Mouse (Mus musculus) E14TG2a.4 (cell line): ENCODE results near the gene Mrps23.

Experiments used
- H3K27me3 ChIP-seq: 2 replicates; pipeline ENCODE4 v1.6.1; 2014; ENCODE audit warnings: low read length, control low read depth; ENCODE audit not compliant: insufficient read depth
- H3K36me3 ChIP-seq: 2 replicates; pipeline ENCODE4 v1.6.1; 2014; ENCODE audit warnings: low read length, control low read depth; ENCODE audit not compliant: insufficient read depth
- H3K4me1 ChIP-seq: replicated peaks from 2 replicates; pipeline ENCODE4 v1.6.1; 2014; ENCODE audit warnings: low read depth, low read length, control low read depth
- H3K4me3 ChIP-seq: replicated peaks from 2 replicates; pipeline ENCODE4 v1.5.1; 2014; ENCODE audit warnings: mild to moderate bottlenecking, low read length
- H3K9me3 ChIP-seq: 2 replicates; pipeline ENCODE4 v1.6.1; 2014; ENCODE audit warnings: low read length, control low read depth
- CTCF ChIP-seq: conservative IDR thresholded peaks from 2 replicates; pipeline ENCODE4 v1.5.1; 2014; ENCODE audit warnings: low read length
- NANOG ChIP-seq: IDR thresholded peaks from 2 replicates; pipeline ENCODE4 v1.6.1; 2014; ENCODE audit warnings: borderline replicate concordance, low read length, mixed read lengths
- POU5F1 ChIP-seq: IDR thresholded peaks from 2 replicates; pipeline ENCODE4 v1.6.1; 2014; ENCODE audit warnings: low read length, borderline replicate concordance

Mrps23 gene

DNA sequence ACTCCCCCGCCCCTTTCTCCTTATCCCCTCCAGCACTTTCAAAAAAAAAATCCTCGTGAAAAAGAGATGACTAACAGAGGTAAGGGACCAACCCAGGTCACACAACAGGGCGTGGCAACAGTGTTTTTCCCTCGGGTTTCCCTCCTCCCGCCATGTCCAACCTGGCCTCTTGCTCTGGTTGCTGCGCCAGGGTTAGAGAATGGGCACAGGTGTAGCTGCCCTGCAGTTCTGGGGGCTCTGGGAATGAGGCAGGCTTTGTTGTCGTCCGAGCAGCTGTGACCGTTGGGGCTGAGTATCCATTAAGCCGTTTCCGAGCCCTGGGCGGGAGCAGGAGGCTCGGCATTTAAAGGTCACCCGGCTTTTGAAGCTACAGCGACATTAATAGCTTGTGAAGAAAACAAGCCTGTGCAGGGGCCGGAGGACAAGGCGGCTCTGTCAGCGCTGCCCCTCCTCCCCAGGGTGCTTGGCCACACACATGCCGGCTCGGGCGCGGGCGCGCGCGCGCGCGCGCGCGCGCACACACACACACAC lies 43.1 kb upstream of the Mrps23 start:
- Histone ChIP-seq H3K36me3 (no peaks in the 10 kb centered on the region), H3K4me3 (peak overlapping the region; percentile 73), H3K9me3 (no peaks in the 10 kb centered on the region), H3K4me1 (peaks cover 73% of the 10 kb centered on the region), H3K27me3 (peaks cover 7% of the 10 kb centered on the region; the same call in 1 of the 2 replicates)
- TF ChIP-seq POU5F1 (no peak), CTCF (no peak), NANOG (no peak)

DNA sequence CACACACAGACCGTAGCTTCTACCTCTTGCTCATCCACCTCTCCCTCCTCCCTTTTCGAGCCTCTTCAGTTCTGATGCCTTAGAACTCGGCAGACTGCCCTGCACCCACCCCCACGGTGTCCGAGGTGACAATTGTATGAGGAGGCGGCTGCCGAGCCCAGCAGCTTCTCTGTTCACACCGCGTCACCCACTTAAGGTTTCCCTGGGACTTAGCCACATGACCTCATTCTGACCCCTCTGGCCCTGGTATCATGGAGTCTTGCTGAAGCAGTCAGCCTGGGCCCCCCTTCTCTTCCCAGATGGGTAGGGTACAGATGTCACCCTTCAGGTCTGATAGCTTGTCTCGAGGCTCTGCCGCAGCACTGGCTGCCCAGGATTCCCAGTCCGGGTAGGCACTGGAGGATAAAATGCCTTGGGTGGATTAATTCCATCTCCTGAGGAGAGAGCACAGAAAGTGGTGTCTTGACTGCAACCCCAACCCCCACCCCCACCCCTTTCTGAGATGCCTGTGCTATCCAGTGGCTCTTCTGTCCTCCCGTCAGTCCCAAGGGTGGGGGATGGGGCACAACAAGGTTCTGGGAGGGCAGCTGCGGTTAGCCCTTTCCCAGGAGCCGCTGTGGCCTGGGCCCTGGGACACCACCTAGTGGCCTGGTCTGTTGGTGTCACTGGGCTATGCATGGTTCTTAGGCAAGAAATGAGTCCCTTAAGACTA lies 42.4 kb upstream of the Mrps23 start:
- Histone ChIP-seq H3K4me1 (peaks cover 71% of the 10 kb centered on the region), H3K4me3 (peak overlapping the region; percentile 62), H3K36me3 (no peaks in the 10 kb centered on the region), H3K9me3 (no peaks in the 10 kb centered on the region), H3K27me3 (peaks cover 10% of the 10 kb centered on the region)
- TF ChIP-seq CTCF (peak; percentile 53), POU5F1 (no peak)

DNA sequence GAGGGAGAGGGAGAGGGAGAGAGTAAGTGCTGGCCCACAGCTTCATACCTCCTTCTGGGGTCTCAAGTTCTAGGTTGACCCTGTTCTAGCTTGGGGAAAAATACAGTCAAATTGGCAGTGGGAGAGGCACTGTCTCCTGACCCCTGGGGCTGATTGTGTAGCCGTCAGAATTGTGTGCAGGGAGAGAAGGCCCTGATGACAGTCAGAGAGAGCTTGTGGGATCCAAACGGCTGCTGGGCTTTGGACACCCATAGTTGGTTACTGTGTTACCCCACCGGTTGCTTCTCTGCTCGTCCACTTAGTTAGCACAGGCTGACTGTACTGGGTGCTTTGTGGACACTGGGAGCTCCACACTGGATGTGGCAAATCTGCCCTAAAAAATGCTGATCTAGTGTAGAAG lies 41.4 kb upstream of the Mrps23 start:
- Histone ChIP-seq H3K4me1 (peaks cover 70% of the 10 kb centered on the region), H3K27me3 (peaks cover 10% of the 10 kb centered on the region), H3K4me3 (no peak overlapping the region), H3K9me3 (no peaks in the 10 kb centered on the region), H3K36me3 (no peaks in the 10 kb centered on the region)
- TF ChIP-seq POU5F1 (no peak), NANOG (no peak), CTCF (no peak)

DNA sequence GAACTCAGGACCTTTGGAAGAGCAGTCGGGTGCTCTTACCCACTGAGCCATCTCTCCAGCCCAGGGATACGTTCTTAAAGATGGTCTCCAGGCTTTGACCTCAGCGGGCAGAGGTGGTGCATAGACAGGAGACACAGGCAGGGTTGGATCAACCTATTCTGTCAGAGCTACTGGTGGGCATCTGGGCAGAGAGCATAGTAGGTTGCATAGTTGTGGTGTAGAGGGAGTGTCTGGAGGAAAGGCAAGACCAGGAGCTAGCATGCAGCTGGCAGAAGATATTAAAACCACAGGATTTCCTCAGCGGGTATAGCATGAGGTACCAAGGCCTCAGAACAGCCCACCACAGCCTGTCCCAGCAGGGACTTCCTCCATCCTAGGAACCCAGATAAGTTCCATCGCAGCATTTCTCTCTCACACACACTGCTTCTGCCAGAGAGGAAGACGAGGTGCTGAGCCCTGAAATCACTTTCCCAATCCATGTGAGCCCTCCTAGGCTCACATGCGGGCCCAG lies 39.9 kb upstream of the Mrps23 start:
- Histone ChIP-seq H3K4me1 (peaks cover 70% of the 10 kb centered on the region), H3K27me3 (peaks cover 19% of the 10 kb centered on the region), H3K9me3 (no peaks in the 10 kb centered on the region), H3K36me3 (no peaks in the 10 kb centered on the region), H3K4me3 (peak overlapping the region; percentile 67)
- TF ChIP-seq CTCF (no peak), POU5F1 (no peak), NANOG (no peak)

DNA sequence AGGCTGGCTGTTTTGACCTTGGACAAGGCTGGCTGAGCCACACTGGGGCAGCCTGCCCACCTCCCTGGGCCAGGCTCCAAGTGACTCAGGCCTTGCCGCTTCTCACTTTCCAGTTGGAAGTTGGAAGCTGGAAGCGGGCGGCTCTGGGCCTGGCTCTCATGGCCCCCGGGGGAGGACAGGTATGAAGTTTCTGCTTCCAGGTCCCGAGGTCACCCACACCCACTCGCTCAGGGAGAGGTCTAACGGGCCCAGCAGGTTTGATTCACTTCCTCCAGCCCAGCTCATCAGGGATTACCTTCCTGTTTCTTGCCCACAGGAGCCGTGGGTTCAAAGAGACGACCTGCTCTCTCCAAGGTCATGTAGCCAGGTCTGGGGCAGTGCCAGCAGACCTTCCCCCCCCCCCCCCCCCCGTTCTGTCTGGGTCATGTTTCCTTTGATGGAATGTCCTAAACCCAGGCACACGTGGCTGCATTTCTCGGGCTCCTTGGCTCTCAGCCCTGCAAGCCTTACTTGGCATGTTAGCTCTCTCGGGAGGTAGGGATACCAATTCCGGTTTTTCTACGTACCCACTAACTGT lies 39.3 kb upstream of the Mrps23 start:
- no peaks in the 10 kb centered on the region for H3K36me3 ChIP-seq
- peak overlapping the region; percentile 67 for H3K4me3 ChIP-seq
- H3K27me3 ChIP-seq = peaks cover 25% of the 10 kb centered on the region
- peaks cover 68% of the 10 kb centered on the region for H3K4me1 ChIP-seq
- TF ChIP-seq POU5F1 (no peak), CTCF (no peak), NANOG (no peak)
- H3K9me3 ChIP-seq = no peaks in the 10 kb centered on the region

DNA sequence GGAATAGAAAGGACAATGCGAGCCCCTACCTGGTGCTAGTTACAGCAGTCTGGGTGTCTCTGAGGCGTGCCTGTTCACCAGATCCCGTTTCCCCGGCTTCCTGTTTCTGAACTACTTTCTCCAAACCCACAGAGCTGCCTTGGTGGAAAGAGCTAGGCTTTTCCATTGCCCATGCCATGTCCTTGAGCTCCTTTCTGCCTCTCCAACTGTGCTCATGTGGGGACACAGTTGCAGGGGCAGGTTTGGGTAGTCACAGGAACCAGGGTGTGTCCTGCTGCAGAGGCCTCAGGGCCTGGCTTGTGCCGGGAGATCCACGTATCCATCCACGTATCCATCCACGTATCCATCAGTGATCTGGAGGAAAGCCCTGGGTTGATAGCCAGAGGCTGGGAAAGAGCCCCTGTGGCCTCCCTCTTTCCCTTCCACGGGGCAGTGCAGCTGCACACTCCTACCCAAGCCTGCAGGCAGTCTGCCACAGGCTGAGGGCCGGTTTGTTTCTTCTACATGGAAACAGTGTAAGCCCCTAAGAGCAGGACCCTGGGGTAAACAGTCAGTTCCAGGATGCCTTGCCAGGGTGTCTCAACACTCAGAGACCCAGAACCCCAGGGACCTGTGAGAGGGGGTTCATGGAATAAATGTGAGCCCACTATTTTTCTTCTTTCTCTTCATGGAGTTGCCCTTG lies 38.4 kb upstream of the Mrps23 start:
- no peaks in the 10 kb centered on the region for H3K9me3 ChIP-seq
- H3K36me3 ChIP-seq = no peaks in the 10 kb centered on the region
- peaks cover 67% of the 10 kb centered on the region for H3K4me1 ChIP-seq
- peaks cover 26% of the 10 kb centered on the region for H3K27me3 ChIP-seq
- no peak for TF ChIP-seq CTCF
- no peak for TF ChIP-seq NANOG
- no peak for TF ChIP-seq POU5F1
- peak overlapping the region; percentile 24 for H3K4me3 ChIP-seq

DNA sequence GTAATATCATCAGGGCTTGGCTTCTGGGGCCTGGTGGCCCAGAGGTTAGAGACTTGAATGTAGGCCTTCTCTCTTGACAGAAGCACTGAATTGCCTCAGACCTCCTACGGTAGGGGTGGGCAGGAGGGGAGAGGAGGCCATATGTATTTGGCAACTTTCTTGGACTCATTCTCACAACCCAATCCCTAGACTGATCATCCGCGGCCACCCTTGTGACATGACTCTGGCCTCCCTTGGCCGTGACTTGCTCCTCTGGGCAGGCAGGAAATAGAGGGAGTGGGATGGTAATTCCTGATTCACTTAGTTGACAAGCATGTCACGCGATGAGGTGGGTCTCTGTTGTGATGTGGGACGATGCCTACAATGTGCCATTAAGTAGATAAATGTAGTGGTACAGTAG lies 37.7 kb upstream of the Mrps23 start:
- H3K36me3 ChIP-seq = no peaks in the 10 kb centered on the region
- H3K4me3 ChIP-seq = 0 out of 2 replicates have a peak overlapping the region, but pooled peaks have one; percentile 24
- no peaks in the 10 kb centered on the region for H3K9me3 ChIP-seq
- no peak for TF ChIP-seq NANOG
- TF ChIP-seq POU5F1 = no peak
- no peak for TF ChIP-seq CTCF
- peaks cover 26% of the 10 kb centered on the region for H3K27me3 ChIP-seq
- peaks cover 70% of the 10 kb centered on the region for H3K4me1 ChIP-seq

DNA sequence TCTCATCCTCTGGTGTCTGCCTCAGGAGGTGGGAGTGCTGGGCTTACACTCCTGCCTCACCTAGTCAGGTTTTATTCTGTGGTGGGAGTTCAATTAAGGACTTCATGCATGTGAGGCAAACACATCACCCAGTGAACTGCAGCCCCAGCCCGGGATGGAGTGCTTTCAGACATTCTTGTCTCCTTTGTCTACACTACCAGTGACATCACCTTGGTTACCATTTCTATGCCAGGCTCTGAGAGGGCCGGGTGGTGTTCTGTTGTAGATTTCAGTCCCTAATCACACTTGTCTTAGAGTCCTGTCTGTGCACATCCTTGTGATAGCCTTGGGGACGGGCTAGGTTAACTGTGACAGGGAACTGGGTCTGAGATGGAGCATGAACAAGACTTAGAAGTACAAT lies 35.6 kb upstream of the Mrps23 start:
- H3K4me1 ChIP-seq = peaks cover 71% of the 10 kb centered on the region

More for the DNA sequence above, 35.6 kb upstream of the Mrps23 start:
- H3K27me3 ChIP-seq = peaks cover 35% of the 10 kb centered on the region
- H3K9me3 ChIP-seq = no peaks in the 10 kb centered on the region
- TF ChIP-seq CTCF = no peak
- TF ChIP-seq POU5F1 = no peak
- TF ChIP-seq NANOG = no peak
- H3K36me3 ChIP-seq = no peaks in the 10 kb centered on the region
- H3K4me3 ChIP-seq = no peak overlapping the region
